Mouse (Mus musculus): Measurements from ENCODE around the gene Phpt1. TPM values are rescaled to one million over a fixed set of nuclear protein-coding genes. Genes with fewer than 3 reads are reported as not detected.

The Phpt1 gene
- 149 and 150 TPM in 2 replicates for polyA plus RNA-seq (2012; rRNA removed)

DNA sequence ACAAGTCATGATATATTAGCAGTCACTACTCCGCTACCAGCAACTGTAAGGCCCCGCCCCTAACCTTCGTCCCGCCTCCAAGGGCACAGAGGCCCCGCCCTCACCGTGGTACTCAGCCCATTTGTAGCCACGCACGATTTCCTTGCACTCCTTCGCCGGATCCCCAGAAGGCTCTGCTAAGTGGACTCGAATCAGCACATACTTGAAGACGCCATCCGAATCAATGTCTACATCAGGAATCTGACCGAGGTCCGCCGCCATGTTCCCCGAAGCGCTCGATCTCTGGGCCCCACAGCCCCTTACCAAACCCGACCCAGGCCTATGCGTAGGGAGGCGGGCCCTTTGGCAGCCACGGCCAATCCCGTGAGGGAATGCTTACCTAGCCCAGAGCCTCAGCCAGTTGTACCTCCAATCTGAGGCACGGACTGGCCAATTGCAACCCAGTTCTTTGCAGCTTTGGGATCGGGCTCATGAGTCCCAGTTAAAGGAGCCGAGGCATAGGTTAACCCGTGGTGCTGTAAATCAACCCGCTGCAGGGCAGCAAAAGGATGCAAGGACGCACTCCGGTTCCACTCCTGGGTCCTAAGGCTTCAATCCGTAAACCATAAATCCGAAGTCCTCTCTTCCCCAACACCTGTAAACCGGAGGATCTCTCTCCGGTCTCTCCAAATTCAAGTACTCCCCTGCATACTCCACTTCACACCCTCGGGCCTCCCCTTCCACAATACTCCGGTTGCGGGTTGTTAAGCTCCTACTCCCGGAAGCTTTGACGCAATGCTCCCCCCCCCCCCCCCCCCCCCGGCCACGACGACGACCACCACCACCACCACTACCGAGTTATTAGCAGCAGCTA is at the start of gene Phpt1, which contains the start of gene Mamdc4:
Gene Phpt1, minus strand, starts transcription at position 646 of the 853 bp plus-strand sequence.
Gene Mamdc4, minus strand, starts transcription at position 267 of the 853 bp plus-strand sequence.

DNA sequence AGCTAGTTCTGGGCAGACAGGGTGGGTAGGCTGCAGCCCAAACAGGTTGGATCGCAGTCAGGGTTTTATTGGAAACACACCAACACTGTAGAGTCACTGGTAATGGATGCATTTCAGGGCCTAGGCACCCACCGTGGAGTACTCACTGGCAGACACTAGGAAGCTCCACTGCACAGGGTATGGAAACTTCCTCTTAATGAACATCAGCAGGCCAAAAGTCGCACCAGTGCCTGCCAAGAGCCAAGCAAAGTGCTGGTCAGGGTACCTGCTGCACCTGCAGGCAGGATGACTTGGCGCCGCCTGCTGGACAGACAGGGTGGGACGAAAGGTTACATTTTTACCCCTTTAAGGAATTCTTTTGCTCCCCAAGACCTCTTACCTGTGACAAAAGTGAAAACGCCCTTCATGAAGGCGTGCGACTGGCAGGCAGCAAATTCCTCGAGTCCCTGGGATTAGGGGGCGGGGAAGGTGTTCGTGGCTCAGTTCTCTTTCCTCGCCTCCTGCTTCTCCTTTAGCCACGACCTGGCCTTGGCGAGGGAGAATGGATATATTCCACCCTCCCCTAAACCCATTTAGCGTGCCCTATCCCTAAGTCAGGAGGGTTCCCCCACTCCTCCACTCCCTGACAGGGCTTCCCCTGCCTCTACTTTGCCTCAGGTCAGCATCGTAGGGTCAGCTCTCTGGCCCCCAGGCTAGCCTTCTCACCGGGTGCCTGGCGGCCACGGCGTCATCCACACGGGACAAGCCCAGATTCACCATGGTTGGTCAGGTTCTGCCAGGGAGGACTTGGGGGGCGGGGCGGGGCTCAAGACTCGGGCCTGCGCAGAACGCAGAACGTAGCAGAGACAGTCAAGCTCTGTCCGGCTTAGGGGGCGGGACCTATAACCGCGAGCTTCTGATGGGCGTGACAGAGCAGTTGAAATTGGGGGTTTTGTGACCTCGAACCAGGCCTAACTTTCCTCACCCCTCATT is 46.5 kb upstream of the Phpt1 start, which contains the start of gene Tmem141:
Gene Tmem141, minus strand, starts transcription at position 777 of the 972 bp plus-strand sequence.

DNA sequence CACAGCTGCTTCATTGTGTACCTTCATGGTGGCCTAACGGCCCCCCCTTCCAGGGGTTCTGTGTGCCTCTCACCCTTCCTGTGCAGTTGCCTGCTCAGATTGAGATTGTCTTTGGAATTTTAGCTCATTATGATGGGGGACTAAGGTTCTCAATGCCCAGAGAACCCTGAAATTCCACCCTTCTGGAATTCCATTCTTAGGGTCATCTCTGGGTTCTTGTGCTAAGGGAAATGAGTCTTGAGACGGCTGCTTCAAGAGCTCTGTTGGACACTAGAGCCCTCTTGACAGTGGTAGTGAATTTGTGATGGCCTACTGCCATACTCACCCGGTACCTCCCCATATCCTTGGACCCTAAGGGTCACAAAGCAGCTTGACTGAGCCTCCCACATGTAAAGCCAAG is 42.6 kb upstream of the Phpt1 start, which contains the start of gene Ccdc183:
Gene Ccdc183, minus strand, starts transcription at position 101 of the 400 bp plus-strand sequence.

DNA sequence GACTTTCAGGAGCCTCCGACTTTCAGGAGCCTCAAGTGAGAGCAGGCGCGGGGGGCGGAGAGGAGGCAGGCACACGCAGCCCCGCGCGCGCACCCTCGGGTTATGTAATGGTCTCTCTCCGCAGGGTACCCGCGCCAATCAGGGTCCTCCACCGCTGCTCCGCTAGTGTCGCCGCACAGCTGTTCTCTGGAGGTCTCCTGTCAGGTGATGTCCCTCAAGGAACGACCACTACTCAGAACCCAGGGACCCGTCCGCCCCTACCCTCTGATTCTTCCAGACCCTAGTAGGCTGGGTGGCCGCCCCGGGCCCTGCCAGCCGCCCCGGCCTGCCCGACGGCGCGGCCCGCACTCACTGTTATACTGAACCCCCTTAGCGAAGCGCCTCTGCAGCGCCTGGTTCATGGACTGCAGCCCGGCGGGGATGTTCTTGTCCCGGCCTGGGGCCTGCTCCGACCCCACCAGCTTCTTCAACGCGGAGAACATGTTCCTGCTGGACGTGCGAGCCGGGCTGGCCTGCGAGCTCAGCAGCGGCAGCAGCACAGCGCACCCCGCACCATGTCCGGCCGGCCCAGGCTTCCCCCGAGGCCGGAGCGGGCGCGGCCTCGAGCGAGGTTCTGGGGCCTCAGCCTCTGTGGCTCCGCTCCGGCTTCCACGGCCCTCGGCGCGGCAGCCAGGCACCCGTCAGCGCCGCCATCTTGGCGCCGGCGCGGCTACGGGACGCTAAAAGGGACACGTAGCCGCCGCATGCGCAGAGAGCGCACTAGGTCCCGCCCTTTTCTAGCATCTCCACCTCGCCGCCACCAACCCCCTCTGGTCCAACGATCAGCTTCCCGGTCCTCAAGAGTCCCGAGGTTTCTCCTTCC is 33.0 kb upstream of the Phpt1 start, which contains the start of gene Rabl6:
Gene Rabl6, minus strand, starts transcription at position 761 of the 862 bp plus-strand sequence.

DNA sequence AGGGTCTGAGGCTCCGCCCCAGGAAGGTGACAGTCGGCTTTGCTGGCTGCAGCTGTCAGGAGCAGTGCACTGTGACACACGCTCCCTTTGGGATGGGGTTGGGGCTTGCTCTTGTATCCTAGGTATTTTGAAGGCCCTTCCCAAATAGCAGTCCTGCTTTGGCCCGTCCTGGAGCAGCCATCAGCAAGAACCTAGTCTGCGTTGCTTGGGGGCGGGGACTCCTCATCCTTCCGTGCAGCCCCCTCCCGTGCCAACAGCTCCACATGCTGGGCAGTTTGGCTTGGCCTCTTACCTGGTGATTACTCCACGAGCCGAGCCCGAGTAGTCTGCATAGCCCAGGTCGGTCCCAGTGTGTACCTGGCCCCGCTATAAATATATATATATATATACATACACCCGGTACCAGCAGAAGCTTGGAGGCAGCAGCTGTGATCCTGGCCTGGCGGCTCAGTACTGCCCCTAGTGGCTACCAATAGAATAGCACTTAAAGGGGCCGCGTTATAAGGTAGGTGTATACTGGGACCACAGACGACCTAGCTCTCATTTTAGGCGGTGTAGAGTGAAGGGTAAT is 6.4 kb upstream of the Phpt1 start, which contains the start of gene Ajm1:
Gene Ajm1, minus strand, starts transcription at position 464 of the 571 bp plus-strand sequence.

DNA sequence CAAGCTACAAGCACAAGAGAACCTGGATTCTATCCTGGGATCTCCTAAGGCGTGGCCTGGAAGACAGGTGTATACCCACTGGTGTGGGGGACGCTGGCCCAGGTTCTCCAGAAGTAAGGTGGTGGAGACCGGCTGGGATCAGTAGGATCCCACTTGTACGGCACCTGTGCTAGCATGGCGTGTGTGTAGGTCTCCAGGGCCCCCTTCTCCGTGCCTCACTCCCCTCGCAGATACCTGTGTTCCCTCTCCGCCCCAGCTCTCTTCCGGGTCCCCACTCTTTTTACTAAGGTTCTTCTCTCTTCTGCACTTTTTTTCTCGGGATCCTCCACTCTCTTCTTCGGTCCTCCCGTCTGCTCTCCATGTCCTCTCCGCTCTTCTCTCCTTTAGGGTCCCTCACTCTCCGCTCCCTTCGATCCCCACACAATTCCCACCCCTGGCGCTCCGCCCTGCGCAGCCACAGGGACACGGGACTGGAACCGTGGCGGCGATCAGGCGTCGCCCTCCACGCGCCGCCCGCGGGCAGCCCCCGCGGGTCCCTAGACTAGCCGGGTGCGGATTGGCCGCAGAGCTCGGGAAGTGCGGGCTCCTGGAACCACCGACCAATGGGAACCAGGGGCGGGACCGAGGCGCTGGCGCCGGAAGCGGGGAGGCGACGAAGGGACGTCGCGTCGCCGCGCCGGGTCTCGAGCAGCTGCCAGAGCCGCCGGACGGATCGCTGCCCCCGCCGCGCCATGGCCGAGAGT is 17.6 kb downstream of the Phpt1 start, which contains the start of gene Edf1:
Gene Edf1, plus strand, starts transcription at position 627 of the 743 bp plus-strand sequence.

DNA sequence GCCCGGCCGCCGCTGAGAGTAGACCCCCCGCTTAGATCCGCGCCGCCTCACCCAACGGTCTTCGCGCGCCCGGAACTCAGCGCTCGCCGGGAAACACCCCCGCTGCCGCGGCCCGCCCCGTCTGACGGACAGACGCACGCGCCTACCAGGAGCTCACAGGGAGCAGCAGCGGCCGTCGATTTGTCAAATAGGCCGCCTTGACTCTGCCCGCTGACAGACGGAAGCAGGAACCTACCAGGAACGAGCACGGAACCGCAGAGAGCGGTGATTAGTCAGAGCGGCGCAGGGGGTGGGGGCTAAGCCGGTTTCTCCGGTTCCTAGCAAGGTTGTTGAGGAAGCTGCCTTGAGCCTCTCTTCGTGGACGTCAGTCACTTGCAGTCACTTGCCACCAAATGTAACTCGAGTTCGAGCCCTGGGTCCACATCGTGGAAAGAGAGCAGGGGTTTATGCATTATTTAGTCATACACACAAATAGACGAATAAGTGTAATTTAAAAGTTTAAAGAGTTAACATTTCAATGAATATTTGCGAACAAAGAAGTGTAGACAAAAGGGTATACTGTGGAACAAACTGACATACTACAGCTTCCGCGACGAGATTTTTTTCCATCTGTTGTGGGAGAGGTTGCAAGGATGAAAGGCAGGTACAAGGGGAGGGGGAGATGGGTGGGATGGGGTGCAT is 28.1 kb downstream of the Phpt1 start, which contains the start of gene Traf2:
Gene Traf2, minus strand, starts transcription at position 130 of the 681 bp plus-strand sequence.

Other genes with a start within 250 kb of the Phpt1 start
- 24.1 and 24.3 TPM in 2 replicates for gene Man1b1, start 242.9 kb downstream of the Phpt1 start, polyA plus RNA-seq (2012; rRNA removed)
- 40.8 and 43.8 TPM in 2 replicates for gene Dpp7, start 218.9 kb downstream of the Phpt1 start, polyA plus RNA-seq (2012; rRNA removed)
- 3.7 and 4.6 TPM in 2 replicates for gene Uap1l1, start 209.5 kb downstream of the Phpt1 start, polyA plus RNA-seq (2012; rRNA removed)
- 16.3 and 17.1 TPM in 2 replicates for gene Sapcd2, start 202.9 kb downstream of the Phpt1 start, polyA plus RNA-seq (2012; rRNA removed)
- 9.8 and 11.4 TPM in 2 replicates for gene Entpd2, start 179.3 kb downstream of the Phpt1 start, polyA plus RNA-seq (2012; rRNA removed)
- gene Npdc1, start 175.9 kb downstream of the Phpt1 start, polyA plus RNA-seq (2012; rRNA removed): 549 and 616 TPM in 2 replicates
- 0.20 and 0.26 TPM in 2 replicates for gene Fut7, start 152.0 kb downstream of the Phpt1 start, polyA plus RNA-seq (2012; rRNA removed)
- gene Abca2, start 146.5 kb downstream of the Phpt1 start, polyA plus RNA-seq (2012; rRNA removed): 42.3 and 48.1 TPM in 2 replicates
- gene Clic3, start 118.4 kb downstream of the Phpt1 start, polyA plus RNA-seq (2012; rRNA removed): 0.82 and 3.4 TPM in 2 replicates
- 155 and 156 TPM in 2 replicates for gene Paxx, start 114.1 kb downstream of the Phpt1 start, polyA plus RNA-seq (2012; rRNA removed)
- gene Ptgds, start 105.2 kb downstream of the Phpt1 start, polyA plus RNA-seq (2012; rRNA removed): 539 and 800 TPM in 2 replicates
- gene Lcn12, start 81.3 kb downstream of the Phpt1 start, polyA plus RNA-seq (2012; rRNA removed): not detected in 2 replicates
- 30.0 and 36.6 TPM in 2 replicates for gene Fbxw5, start 74.5 kb downstream of the Phpt1 start, polyA plus RNA-seq (2012; rRNA removed)
- 2.5 and 4.0 TPM in 2 replicates for gene C8g, start 73.5 kb downstream of the Phpt1 start, polyA plus RNA-seq (2012; rRNA removed)
- gene Traf2, start 28.3 kb downstream of the Phpt1 start, polyA plus RNA-seq (2012; rRNA removed): 9.5 and 10.1 TPM in 2 replicates
- gene Edf1, start 17.4 kb downstream of the Phpt1 start, polyA plus RNA-seq (2012; rRNA removed): 200 and 205 TPM in 2 replicates
- gene Mamdc4, start 379 bp downstream of the Phpt1 start, polyA plus RNA-seq (2012; rRNA removed): 2.7 and 2.8 TPM in 2 replicates
- 32.4 and 41.2 TPM in 2 replicates for gene Ajm1, start 6.5 kb upstream of the Phpt1 start, polyA plus RNA-seq (2012; rRNA removed)
- 79.9 and 82.9 TPM in 2 replicates for gene Rabl6, start 33.3 kb upstream of the Phpt1 start, polyA plus RNA-seq (2012; rRNA removed)
- 0.04 TPM in 1 of 2 replicates, not detected in the other for gene Ccdc183, start 42.5 kb upstream of the Phpt1 start, polyA plus RNA-seq (2012; rRNA removed)
- gene Tmem141, start 46.8 kb upstream of the Phpt1 start, polyA plus RNA-seq (2012; rRNA removed): 47.6 and 54.3 TPM in 2 replicates
- gene Fcna, start 52.8 kb upstream of the Phpt1 start, polyA plus RNA-seq (2012; rRNA removed): 1.3 and 2.2 TPM in 2 replicates
- not detected in 2 replicates for gene Lcn8, start 77.9 kb upstream of the Phpt1 start, polyA plus RNA-seq (2012; rRNA removed)
- not detected in 2 replicates for gene Lcn5, start 82.7 kb upstream of the Phpt1 start, polyA plus RNA-seq (2012; rRNA removed)
- gene Lcn6, start 101.6 kb upstream of the Phpt1 start, polyA plus RNA-seq (2012; rRNA removed): not detected in 2 replicates
- gene Lcn10, start 107.5 kb upstream of the Phpt1 start, polyA plus RNA-seq (2012; rRNA removed): not detected in 2 replicates
- not detected in 2 replicates for gene Obp2a, start 124.8 kb upstream of the Phpt1 start, polyA plus RNA-seq (2012; rRNA removed)
- 64.8 and 76.6 TPM in 2 replicates for gene Bmyc, start 131.5 kb upstream of the Phpt1 start, polyA plus RNA-seq (2012; rRNA removed)
- gene Obp2b, start 161.8 kb upstream of the Phpt1 start, polyA plus RNA-seq (2012; rRNA removed): not detected in 2 replicates
- not detected in 2 replicates for gene Lcn3, start 190.3 kb upstream of the Phpt1 start, polyA plus RNA-seq (2012; rRNA removed)
- not detected in 2 replicates for gene Lcn11, start 201.8 kb upstream of the Phpt1 start, polyA plus RNA-seq (2012; rRNA removed)
- not detected in 2 replicates for gene Gm13539, start 207.0 kb upstream of the Phpt1 start, polyA plus RNA-seq (2012; rRNA removed)
- not detected in 2 replicates for gene Glt6d1, start 240.6 kb upstream of the Phpt1 start, polyA plus RNA-seq (2012; rRNA removed)
- not detected in 2 replicates for gene Lcn9, start 247.9 kb upstream of the Phpt1 start, polyA plus RNA-seq (2012; rRNA removed)